Mouse (Mus musculus): ENCODE measurements at regions not wholly inside any gene's neighbourhood (a gene's known extent, or its start where the extent isn't known, plus 50 kb on each side); places are given as distances from the start of the nearest gene placed in this dataset.

- ATAC-seq (ENCODE audit: low FRiP score): no peak
- Histone ChIP-seq H3K36me3 (ENCODE audit: insufficient read depth, low read length) (no peaks in the 10 kb centered on the region), H3K4me3 (ENCODE audit: low read depth, low read length) (no peak overlapping the region), H3K27me3 (ENCODE audit: insufficient read depth, low read length) (no peaks in the 10 kb centered on the region), H3K9me3 (ENCODE audit: low read length) (no peaks in the 10 kb centered on the region), H3K4me1 (ENCODE audit: insufficient read depth, low read length) (no peaks in the 10 kb centered on the region), H3K27ac (ENCODE audit: low read depth, low read length) (no peak overlapping the region), H3K4me2 (ENCODE audit: low read depth, low read length, poor library complexity, severe bottlenecking) (no peak overlapping the region), H3K9ac (replicated peaks; ENCODE audit: low read length, poor library complexity, severe bottlenecking) (no peak overlapping the region)
- no peak for TF ChIP-seq CTCF (IDR thresholded peaks at IDR 0.05)
- DNase-seq (ENCODE audit: low spot score): no peak
- 89% methylated on average over 2 of the region's 2 CpGs for WGBS
These were observed 154.5 kb upstream of the Ankrd55 start for GRCm38 (mm10) chr13:112133736-112134135.

GRCm38 (mm10) chr13:112134701-112135100 is 153.6 kb upstream of the Ankrd55 start:
- H3K9ac ChIP-seq (replicated peaks; ENCODE audit: low read length, poor library complexity, severe bottlenecking): no peak overlapping the region
- no peak for TF ChIP-seq CTCF (IDR thresholded peaks at IDR 0.05)
- H3K4me1 ChIP-seq (ENCODE audit: insufficient read depth, low read length): no peaks in the 10 kb centered on the region
- H3K4me2 ChIP-seq (ENCODE audit: low read depth, low read length, poor library complexity, severe bottlenecking): no peak overlapping the region
- no peaks in the 10 kb centered on the region for H3K36me3 ChIP-seq (ENCODE audit: insufficient read depth, low read length)
- DNase-seq (ENCODE audit: low spot score) (no peak), ATAC-seq (ENCODE audit: low FRiP score) (no peak)
- no peaks in the 10 kb centered on the region for H3K27me3 ChIP-seq (ENCODE audit: insufficient read depth, low read length)
- H3K27ac ChIP-seq (ENCODE audit: low read depth, low read length): no peak overlapping the region
- 94% methylated on average over 4 of the region's 4 CpGs for WGBS
- no peaks in the 10 kb centered on the region for H3K9me3 ChIP-seq (ENCODE audit: low read length)
- H3K4me3 ChIP-seq (ENCODE audit: low read depth, low read length): no peak overlapping the region

DNA sequence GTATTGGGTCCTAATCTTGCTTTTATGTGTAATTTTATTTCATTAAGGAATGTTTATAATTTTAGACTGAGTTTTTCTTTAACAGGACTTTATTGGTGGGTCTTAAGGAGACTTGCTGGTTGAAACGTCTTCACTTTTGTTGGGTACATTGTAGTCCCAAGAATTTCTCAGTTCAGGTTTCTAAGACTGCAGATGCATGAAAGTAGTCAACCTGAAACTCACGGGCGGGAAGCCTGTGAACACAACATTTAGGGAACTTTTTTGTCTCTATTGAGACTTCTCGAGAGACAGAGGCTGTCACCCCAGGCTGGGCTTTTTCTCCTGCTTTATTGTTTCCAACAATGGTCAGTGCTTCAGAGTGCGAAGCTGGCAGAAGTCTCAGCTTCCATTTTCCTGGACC is 152.5 kb upstream of the Ankrd55 start:
- no peaks in the 10 kb centered on the region for H3K36me3 ChIP-seq (ENCODE audit: insufficient read depth, low read length)
- DNase-seq (ENCODE audit: low spot score) (no peak), ATAC-seq (ENCODE audit: low FRiP score) (no peak)
- no peak overlapping the region for H3K9ac ChIP-seq (replicated peaks; ENCODE audit: low read length, poor library complexity, severe bottlenecking)
- 60% methylated on average over 5 of the region's 5 CpGs for WGBS
- H3K4me2 ChIP-seq (ENCODE audit: low read depth, low read length, poor library complexity, severe bottlenecking): no peak overlapping the region
- H3K4me1 ChIP-seq (ENCODE audit: insufficient read depth, low read length): no peaks in the 10 kb centered on the region
- no peak overlapping the region for H3K4me3 ChIP-seq (ENCODE audit: low read depth, low read length)
- H3K27ac ChIP-seq (ENCODE audit: low read depth, low read length): no peak overlapping the region
- no peak for TF ChIP-seq CTCF (IDR thresholded peaks at IDR 0.05)
- no peaks in the 10 kb centered on the region for H3K27me3 ChIP-seq (ENCODE audit: insufficient read depth, low read length)
- no peaks in the 10 kb centered on the region for H3K9me3 ChIP-seq (ENCODE audit: low read length)

DNA sequence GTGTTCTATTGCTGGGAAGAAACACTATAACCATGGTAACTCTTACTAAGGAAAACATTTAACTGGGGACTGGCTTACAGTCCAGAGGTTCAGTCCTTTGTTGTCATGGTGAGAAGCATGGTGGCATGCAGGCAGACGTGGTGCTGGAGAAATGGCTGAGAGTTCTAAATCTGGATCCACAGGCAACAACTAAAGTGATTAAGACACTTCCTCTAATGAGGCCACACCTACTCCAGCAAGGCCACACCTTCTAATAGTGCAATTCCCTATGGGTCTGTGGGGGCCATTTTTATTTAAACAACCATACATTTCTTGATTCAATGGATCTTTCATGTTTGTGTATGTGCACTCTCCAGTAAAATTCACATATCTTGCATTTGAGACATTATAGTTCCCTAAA is 151.4 kb upstream of the Ankrd55 start:
- Histone ChIP-seq H3K4me3 (ENCODE audit: low read depth, low read length) (no peak overlapping the region), H3K36me3 (ENCODE audit: insufficient read depth, low read length) (no peaks in the 10 kb centered on the region), H3K4me1 (ENCODE audit: insufficient read depth, low read length) (no peaks in the 10 kb centered on the region), H3K27me3 (ENCODE audit: insufficient read depth, low read length) (no peaks in the 10 kb centered on the region), H3K9me3 (ENCODE audit: low read length) (no peaks in the 10 kb centered on the region), H3K27ac (ENCODE audit: low read depth, low read length) (no peak overlapping the region), H3K4me2 (ENCODE audit: low read depth, low read length, poor library complexity, severe bottlenecking) (no peak overlapping the region), H3K9ac (replicated peaks; ENCODE audit: low read length, poor library complexity, severe bottlenecking) (no peak overlapping the region)
- WGBS: 17% methylated on average over 1 of the region's 1 CpGs
- no peak for TF ChIP-seq CTCF (IDR thresholded peaks at IDR 0.05)
- DNase-seq (ENCODE audit: low spot score) (no peak), ATAC-seq (ENCODE audit: low FRiP score) (no peak)

DNA sequence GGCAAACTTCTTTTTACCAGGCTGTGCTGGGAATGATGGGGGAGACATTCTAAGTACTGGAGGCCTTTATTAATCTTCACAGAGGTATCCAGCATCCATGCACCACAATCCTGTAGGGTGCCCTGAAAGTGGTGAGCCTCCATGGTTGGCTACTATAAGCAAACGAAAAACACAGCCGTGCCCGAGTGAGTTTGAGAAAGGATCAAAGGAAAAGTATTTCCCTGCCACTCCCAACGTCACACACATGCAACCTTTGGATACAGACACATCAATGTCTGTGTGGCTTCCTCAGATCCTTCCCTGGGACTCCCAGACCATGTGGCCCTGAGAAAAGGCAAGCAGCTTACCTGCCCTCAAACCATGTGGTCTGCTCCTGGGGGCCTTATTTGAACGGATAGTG is 147.4 kb upstream of the Ankrd55 start:
- Histone ChIP-seq H3K9ac (replicated peaks; ENCODE audit: low read length, poor library complexity, severe bottlenecking) (no peak overlapping the region), H3K4me1 (ENCODE audit: insufficient read depth, low read length) (no peaks in the 10 kb centered on the region), H3K4me3 (ENCODE audit: low read depth, low read length) (no peak overlapping the region), H3K36me3 (ENCODE audit: insufficient read depth, low read length) (no peaks in the 10 kb centered on the region), H3K4me2 (ENCODE audit: low read depth, low read length, poor library complexity, severe bottlenecking) (no peak overlapping the region), H3K9me3 (ENCODE audit: low read length) (no peaks in the 10 kb centered on the region), H3K27ac (ENCODE audit: low read depth, low read length) (no peak overlapping the region), H3K27me3 (ENCODE audit: insufficient read depth, low read length) (no peaks in the 10 kb centered on the region)
- no peak for TF ChIP-seq CTCF (IDR thresholded peaks at IDR 0.05)
- DNase-seq (ENCODE audit: low spot score) (no peak), ATAC-seq (ENCODE audit: low FRiP score) (no peak)
- WGBS: 66% methylated on average over 5 of the region's 5 CpGs

DNA sequence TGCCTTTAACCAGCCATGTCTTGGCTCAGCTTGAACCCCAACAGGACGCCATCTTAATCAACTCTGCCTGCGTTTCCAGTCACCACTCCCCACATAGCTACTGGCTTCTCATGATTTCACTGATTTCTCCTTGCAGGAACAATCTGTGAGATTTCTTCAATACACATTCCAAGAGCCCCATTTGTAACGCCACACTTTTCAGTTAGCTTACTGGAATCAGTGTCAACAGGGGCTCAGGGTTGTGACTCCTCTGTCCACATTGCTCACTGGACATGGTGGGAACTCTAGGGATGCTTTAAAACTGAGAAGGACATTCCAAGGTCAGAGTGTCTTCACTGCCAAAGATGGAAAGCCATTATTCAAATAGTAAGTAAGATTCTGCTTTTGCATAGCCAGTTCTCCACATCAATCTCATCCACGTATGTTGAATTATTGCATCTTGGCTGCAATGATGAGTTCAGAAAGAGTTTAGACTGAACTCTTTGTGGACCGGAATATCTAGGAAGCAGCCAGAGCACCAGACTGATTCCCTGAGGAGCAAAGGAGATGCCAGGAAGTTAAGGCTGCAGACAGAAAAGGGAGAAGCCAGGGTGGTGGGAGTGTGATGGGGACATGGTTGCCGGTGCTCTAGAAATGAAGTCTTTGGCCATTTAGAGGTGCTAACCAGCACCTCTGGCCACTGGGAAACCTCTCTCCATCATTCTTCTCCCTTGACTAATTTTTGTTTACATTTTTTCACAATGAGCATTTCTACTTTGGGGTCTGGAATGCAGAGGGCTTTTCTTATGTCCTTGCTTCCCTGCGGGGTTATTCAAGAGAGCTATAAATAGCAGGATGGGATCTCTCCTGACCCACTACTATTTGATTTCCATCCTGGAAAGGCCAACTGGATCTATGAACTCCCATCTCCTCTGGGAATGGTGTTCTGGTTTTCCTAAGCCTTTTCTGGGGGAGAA is 143.6 kb upstream of the Ankrd55 start:
- WGBS: 79% methylated on average over 7 of the region's 7 CpGs
- Histone ChIP-seq H3K4me3 (ENCODE audit: low read depth, low read length) (no peak overlapping the region), H3K36me3 (ENCODE audit: insufficient read depth, low read length) (no peaks in the 10 kb centered on the region), H3K27ac (ENCODE audit: low read depth, low read length) (no peak overlapping the region), H3K9ac (replicated peaks; ENCODE audit: low read length, poor library complexity, severe bottlenecking) (no peak overlapping the region), H3K9me3 (ENCODE audit: low read length) (no peaks in the 10 kb centered on the region), H3K4me2 (ENCODE audit: low read depth, low read length, poor library complexity, severe bottlenecking) (no peak overlapping the region), H3K4me1 (ENCODE audit: insufficient read depth, low read length) (no peaks in the 10 kb centered on the region), H3K27me3 (ENCODE audit: insufficient read depth, low read length) (no peaks in the 10 kb centered on the region)
- no peak for ATAC-seq (ENCODE audit: low FRiP score)
- TF ChIP-seq CTCF (IDR thresholded peaks at IDR 0.05): no peak
- no peak for DNase-seq (ENCODE audit: low spot score)
